Mouse (Mus musculus): ENCODE data around the gene Zfp937.

- TF ChIP-seq ZNF384 (IDR thresholded peaks at IDR 0.05; ENCODE audit: low read depth, low read length) (no peak), HCFC1 (IDR thresholded peaks at IDR 0.05; ENCODE audit: borderline replicate concordance, insufficient read depth, low read length) (no peak), CHD2 (IDR thresholded peaks at IDR 0.05; ENCODE audit: low read depth, low read length) (no peak), MAFK (IDR thresholded peaks at IDR 0.05; ENCODE audit: insufficient read depth, low read depth, low read length) (no peak)
Measured at GRCm38 (mm10) chr2:150173833-150174232, 44.0 kb upstream of the Zfp937 start.

Measured in ES-E14 (cell line).